Mouse (Mus musculus) intestine, embryonic 16.5 days (tissue): ENCODE measurements around the gene Pbx3. TPM values are rescaled to one million over a fixed set of nuclear protein-coding genes. Genes with fewer than 3 reads are reported as not detected.

Source experiments
- polyA plus RNA-seq: library from polyadenylated mRNA; unstranded; fragments of >200 nt; fragmentation: Nextera tagmentation; extraction: Ambion mirVana; gene quantifications from 2 replicates; pipeline ENCODE4 v1.2.1, GENCODE M21; 2015

Gene Pbx3
- polyA plus RNA-seq, 1 experiment from 2014 or later: 12.5 TPM

Other genes starting within 250 kb of the Pbx3 start
- gene Mapkap1, start 33.6 kb upstream of the Pbx3 start, polyA plus RNA-seq: 72.9 and 76.6 TPM in 2 replicates